Mouse (Mus musculus) hematopoietic stem cell, adult 5-6 weeks (primary cell): ENCODE data around the gene Gm5741. TPM values are rescaled to one million over a fixed set of nuclear protein-coding genes. Genes with fewer than 3 reads are reported as not detected.

ENCODE experiments used
- ATAC-seq, 2 experiments: fragments of 125-278 bp in 1 of 2; replicated peaks in 1 of 2; 2 replicates each; pipeline ENCODE4 v1.8.0; 2016 to 2017; ENCODE audit warnings: inconsistent platforms in 2 of 2, mild to moderate bottlenecking in 2 of 2, moderate number of reproducible peaks in 2 of 2, low read depth in 1 of 2, moderate TSS enrichment in 1 of 2; ENCODE audit not compliant: low FRiP score in 2 of 2, poor library complexity in 2 of 2, severe bottlenecking in 2 of 2, insufficient read depth in 1 of 2, low TSS enrichment in 1 of 2
- total RNA-seq: library from RNA; stranded (forward); fragments of 172-1452, 232-1000 nt; gene quantifications from 2 replicates; pipeline ENCODE4 v1.2.3, GENCODE M21; 2017

Gm5741 gene
- total RNA-seq, 1 experiment from 2014 or later, result not detected

- ATAC-seq, result no peak
Measured at GRCm38 (mm10) chr8:85080214-85080531, 12.4 kb upstream of the Gm5741 start.

- peak; percentile 48 to 61; a peak in 2 of 4 replicates for ATAC-seq
Measured at GRCm38 (mm10) chr8:85076993-85077392, 9.2 kb upstream of the Gm5741 start.

- ATAC-seq, result no peak
Measured at GRCm38 (mm10) chr8:85076001-85076400, 8.2 kb upstream of the Gm5741 start.

- ATAC-seq, result no peak
Measured at GRCm38 (mm10) chr8:85074617-85075016, 6.8 kb upstream of the Gm5741 start.

- ATAC-seq, result no peak
Measured at GRCm38 (mm10) chr8:85074167-85074566, 6.4 kb upstream of the Gm5741 start.

GRCm38 (mm10) chr8:85073041-85073612, 5.3 kb upstream of the Gm5741 start:
- no peak for ATAC-seq

- 0 out of 4 replicates have a peak, but pooled peaks of 1 of the 2 experiments have one; percentile 2 for ATAC-seq
Measured at GRCm38 (mm10) chr8:85072364-85072929, 4.7 kb upstream of the Gm5741 start.

- ATAC-seq, result peak; percentile 89 to 91
Measured at GRCm38 (mm10) chr8:85071514-85072281, 3.9 kb upstream of the Gm5741 start, which contains the start of gene Dhps. Dhps (plus strand) TSS chr8:85071757.

- no peak for ATAC-seq
Measured at GRCm38 (mm10) chr8:85071041-85071440, 3.3 kb upstream of the Gm5741 start.

GRCm38 (mm10) chr8:85067155-85067554, 627 bp downstream of the Gm5741 start:
- ATAC-seq, result no peak

- no peak for ATAC-seq
Measured at GRCm38 (mm10) chr8:85065213-85065612, 2.6 kb downstream of the Gm5741 start.

GRCm38 (mm10) chr8:85062603-85063002, 5.2 kb downstream of the Gm5741 start:
- ATAC-seq, result no peak

GRCm38 (mm10) chr8:85059879-85060616, 7.7 kb downstream of the Gm5741 start, which contains the start of gene Fbxw9:
Fbxw9 (plus strand) TSS chr8:85060055.
- ATAC-seq, result peak; percentile 89 to 96

GRCm38 (mm10) chr8:85057367-85057766, 10.4 kb downstream of the Gm5741 start:
- no peak for ATAC-seq

GRCm38 (mm10) chr8:85043619-85044018, 24.2 kb downstream of the Gm5741 start:
- ATAC-seq, result no peak

GRCm38 (mm10) chr8:85037681-85038531, 29.9 kb downstream of the Gm5741 start:
- ATAC-seq, result peak; percentile 9 to 15; a peak in 1 of 4 replicates

GRCm38 (mm10) chr8:85037366-85037680, 30.5 kb downstream of the Gm5741 start:
- ATAC-seq, result peak in 1 of 2 experiments; percentile 17; a peak in 1 of 4 replicates
